Comparison of ENCODE assay signal across 1 mouse cellular context in genomic region chr8:94838600-94838999, GRCm38 (mm10).
TF ChIP-seq lines count a peak whose summit lies in the region.

No protein-coding gene starts in this region.

TF ChIP-seq in CH12.LX, 34 proteins besides CTCF, POLR2A, EP300 and RAD21 (continued from another document):
- TF ChIP-seq MAX (IDR thresholded peaks at IDR 0.05; ENCODE audit: low read length) (no peak), ZKSCAN1 (IDR thresholded peaks at IDR 0.05; ENCODE audit: borderline replicate concordance, low read depth, low read length) (no peak), MAFK (IDR thresholded peaks at IDR 0.05; ENCODE audit: insufficient replicate concordance, low read length) (no peak), GABPA (IDR thresholded peaks at IDR 0.05; ENCODE audit: insufficient replicate concordance, low read depth, low read length) (no peak), ZC3H11A (IDR thresholded peaks at IDR 0.05; ENCODE audit: low read depth, low read length) (no peak), CHD2 (IDR thresholded peaks at IDR 0.05; ENCODE audit: low read length) (no peak), SMC3 (IDR thresholded peaks at IDR 0.05; ENCODE audit: low read depth, low read length) (no peak), MEF2A (IDR thresholded peaks at IDR 0.05; ENCODE audit: borderline replicate concordance, low read depth, low read length) (no peak), USF1 (IDR thresholded peaks at IDR 0.05; ENCODE audit: low read depth, low read length) (no peak), TBP (conservative IDR thresholded peaks at IDR 0.05; ENCODE audit: low read depth, low read length) (no peak), CHD1 (IDR thresholded peaks at IDR 0.05; ENCODE audit: low read depth, low read length) (peak; percentile 89), IRF4 (IDR thresholded peaks at IDR 0.05; ENCODE audit: low read depth, low read length) (no peak), ETS1 (conservative IDR thresholded peaks at IDR 0.05; ENCODE audit: low read depth, low read length) (no peak), NELFE (IDR thresholded peaks at IDR 0.05; ENCODE audit: low read depth, low read length) (peak; percentile 9; the same call in 1 of the 2 replicates), BHLHE40 (IDR thresholded peaks at IDR 0.05; ENCODE audit: low read depth, low read length) (no peak), ELF1 (IDR thresholded peaks at IDR 0.05; ENCODE audit: low read depth, low read length) (no peak), JUN (IDR thresholded peaks at IDR 0.05; ENCODE audit: insufficient read depth, low read depth, low read length) (no peak), ZMIZ1 (IDR thresholded peaks at IDR 0.05; ENCODE audit: low read depth, low read length) (no peak), SIN3A (IDR thresholded peaks at IDR 0.05; ENCODE audit: low read length) (peak; percentile 62; the same call in 1 of the 2 replicates), RCOR1 (conservative IDR thresholded peaks at IDR 0.05; ENCODE audit: low read depth, low read length) (no peak), MXI1 (IDR thresholded peaks at IDR 0.05; ENCODE audit: low read depth, low read length) (no peak), NRF1 (IDR thresholded peaks at IDR 0.05; ENCODE audit: low read depth, low read length) (no peak), TCF12 (IDR thresholded peaks at IDR 0.05; ENCODE audit: low read depth, low read length) (no peak)
